Mouse (Mus musculus): ENCODE results near the gene Rel. TPM values are rescaled to one million over a fixed set of nuclear protein-coding genes. Genes with fewer than 3 reads are reported as not detected.

Rel gene
- 41.4 TPM for polyA plus RNA-seq (2017; shearing (Covaris generic))

DNA sequence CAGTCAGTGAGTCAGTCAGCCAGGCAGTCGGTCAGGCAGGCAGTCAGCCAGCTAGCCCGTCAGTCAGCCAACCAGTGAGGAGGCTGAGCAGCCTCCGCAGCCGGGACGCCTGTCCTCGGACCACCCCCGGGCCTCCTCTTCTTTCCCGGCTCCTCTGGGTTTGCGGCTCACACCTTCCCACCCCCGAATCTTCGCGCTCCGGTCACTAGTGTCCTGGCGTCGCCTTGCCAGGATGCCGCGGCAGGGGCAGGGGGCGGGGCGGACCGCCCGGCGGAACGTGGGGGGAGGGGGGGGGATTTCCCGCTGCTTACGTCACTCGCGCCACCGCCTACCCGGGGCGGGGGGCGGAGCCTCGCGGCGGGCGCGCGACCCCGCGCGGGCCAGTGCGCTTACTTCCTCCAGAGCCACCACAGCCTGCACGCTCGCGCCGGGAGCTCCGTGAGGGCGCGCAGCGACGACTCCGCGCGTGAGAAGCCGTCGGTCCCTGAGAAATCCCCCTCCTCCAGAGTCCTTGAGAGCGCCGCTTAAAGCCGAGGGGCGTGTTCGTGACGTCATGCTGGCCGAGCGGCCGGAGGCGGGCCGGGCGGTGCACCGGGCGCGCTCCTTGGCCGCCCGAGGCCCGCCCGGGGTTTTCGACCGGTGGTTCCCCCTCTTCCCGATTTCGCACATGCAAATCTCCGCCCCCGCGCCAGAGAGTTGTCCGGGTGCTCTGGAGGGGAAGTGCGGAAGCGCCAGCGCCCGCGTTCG is at the start of gene Rel:
Gene Rel, minus strand, starts transcription at position 211 of the 747 bp plus-strand sequence.

Other genes starting within 250 kb of the Rel start
- gene 1700093K21Rik, start 249.8 kb downstream of the Rel start, polyA plus RNA-seq (2017; shearing (Covaris generic)), result not detected
- gene 0610010F05Rik, start 137.3 kb downstream of the Rel start, polyA plus RNA-seq (2017; shearing (Covaris generic)), result 0.62 TPM
- gene Pus10, start 105.3 kb downstream of the Rel start, polyA plus RNA-seq (2017; shearing (Covaris generic)), result 22.5 TPM
- gene Pex13, start 105.0 kb downstream of the Rel start, polyA plus RNA-seq (2017; shearing (Covaris generic)), result 30.3 TPM
- 61.3 TPM for gene Papolg, start 124.3 kb upstream of the Rel start, polyA plus RNA-seq (2017; shearing (Covaris generic))

All from activated CD4-positive, CD25-positive, alpha-beta regulatory T cell, adult 9 weeks (primary cell).